8 mouse cellular contexts compared by ENCODE assay signal in the genomic region with DNA sequence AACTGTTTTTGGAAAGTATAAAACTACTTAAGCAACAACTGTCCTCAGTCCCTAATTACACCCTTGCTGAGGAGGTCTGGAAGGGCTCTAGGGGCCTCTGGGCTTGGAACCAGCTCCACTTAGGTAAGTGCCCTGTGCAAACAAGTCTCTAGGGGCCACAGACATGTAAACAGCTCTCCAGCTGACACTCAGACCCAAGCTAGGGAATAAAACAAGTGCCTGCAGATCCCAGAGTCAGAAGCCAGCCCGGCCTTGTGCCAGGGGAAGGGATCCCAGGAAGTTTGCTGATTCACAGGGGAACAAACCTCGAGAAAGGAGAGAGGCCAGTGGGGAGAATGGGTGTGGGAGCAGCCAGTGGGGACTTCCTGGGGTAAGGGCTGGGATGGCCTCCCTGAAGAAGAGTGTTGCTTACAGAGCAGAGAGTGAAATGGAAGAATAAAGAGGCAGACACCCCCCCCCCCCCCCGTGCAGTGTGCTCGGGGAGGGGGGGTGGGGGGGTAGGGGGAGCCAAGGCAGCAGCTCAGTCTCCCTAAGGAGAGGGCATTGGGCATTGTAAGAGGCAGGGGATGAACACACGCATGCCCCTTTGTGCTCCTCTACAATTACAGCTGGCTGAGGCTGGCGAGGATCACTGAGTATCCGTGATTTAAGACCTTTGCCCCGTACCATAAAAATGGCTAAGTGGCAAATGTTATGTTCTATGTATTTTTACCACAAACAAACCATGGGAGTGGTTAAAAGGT.
DNase-seq lines count a peak whose midpoint lies in the region; ATAC-seq lines count a peak whose summit lies in the region.
"Had no signal": no experiment of that assay in that cellular context is flagged by ENCODE, and none has a peak within 500 bp of the region (broad histone marks: within the 10 kb centered on the region; RNA-seq: fewer than 3 reads in every experiment).

No protein-coding gene starts in this region.

- no peaks in the 10 kb centered on the region for H3K36me3 ChIP-seq in kidney, embryonic 15.5 days
- no peaks in the 10 kb centered on the region for H3K36me3 ChIP-seq in heart, embryonic 15.5 days
- no peaks in the 10 kb centered on the region for H3K36me3 ChIP-seq in limb, embryonic 12.5 days
- no peaks in the 10 kb centered on the region for H3K36me3 ChIP-seq in neural tube, embryonic 15.5 days
- H3K36me3 ChIP-seq: liver, embryonic 15.5 days had no signal

- H3K9me3 ChIP-seq in kidney, embryonic 15.5 days (replicated peaks): no peaks in the 10 kb centered on the region
- no peaks in the 10 kb centered on the region for H3K9me3 ChIP-seq in heart, embryonic 15.5 days (replicated peaks)
- no peaks in the 10 kb centered on the region for H3K9me3 ChIP-seq in limb, embryonic 12.5 days
- no peaks in the 10 kb centered on the region for H3K9me3 ChIP-seq in neural tube, embryonic 15.5 days (replicated peaks)
- H3K9me3 ChIP-seq: liver, embryonic 15.5 days had no signal

- no peak overlapping the region for H3K4me2 ChIP-seq in kidney, embryonic 15.5 days
- no peak overlapping the region for H3K4me2 ChIP-seq in heart, embryonic 15.5 days
- H3K4me2 ChIP-seq in limb, embryonic 12.5 days: no peak overlapping the region
- no peak overlapping the region for H3K4me2 ChIP-seq in neural tube, embryonic 15.5 days
- H3K4me2 ChIP-seq: liver, embryonic 15.5 days had no signal

- peaks cover 21% of the 10 kb centered on the region; the same call in 1 of the 2 replicates for H3K4me1 ChIP-seq in kidney, embryonic 15.5 days
- H3K4me1 ChIP-seq in heart, embryonic 15.5 days (replicated peaks): peaks cover 23% of the 10 kb centered on the region
- peaks cover 20% of the 10 kb centered on the region for H3K4me1 ChIP-seq in limb, embryonic 12.5 days (replicated peaks)
- peaks cover 20% of the 10 kb centered on the region for H3K4me1 ChIP-seq in neural tube, embryonic 15.5 days

- WGBS in kidney, embryonic 15.5 days: 22% methylated on average over 7 of the region's 8 CpGs
- WGBS in heart, embryonic 15.5 days: 52% methylated on average over 7 of the region's 8 CpGs
- WGBS in limb, embryonic 12.5 days: 29% methylated on average over 7 of the region's 8 CpGs
- WGBS in neural tube, embryonic 15.5 days: 19% methylated on average over 6 of the region's 8 CpGs

- no peak overlapping the region for H3K27ac ChIP-seq in kidney, embryonic 15.5 days
- H3K27ac ChIP-seq in heart, embryonic 15.5 days: peak overlapping the region; percentile 48
- H3K27ac ChIP-seq in limb, embryonic 12.5 days: 0 out of 2 replicates have a peak overlapping the region, but pooled peaks have one; percentile 41
- H3K27ac ChIP-seq in neural tube, embryonic 15.5 days (replicated peaks): 0 out of 2 replicates have a peak overlapping the region, but pooled peaks have one; percentile 28
- H3K27ac ChIP-seq: liver, embryonic 15.5 days had no signal

- intact Hi-C loops in left cerebral cortex, postnatal 14 days (cut with DNase I): no loop called here

- no peak overlapping the region for H3K9ac ChIP-seq in kidney, embryonic 15.5 days
- H3K9ac ChIP-seq in heart, embryonic 15.5 days: no peak overlapping the region
- H3K9ac ChIP-seq in limb, embryonic 12.5 days (replicated peaks): 0 out of 2 replicates have a peak overlapping the region, but pooled peaks have one; percentile 23
- no peak overlapping the region for H3K9ac ChIP-seq in neural tube, embryonic 15.5 days (replicated peaks)
- H3K9ac ChIP-seq: liver, embryonic 15.5 days had no signal

- 0 out of 2 replicates have a peak, but pooled peaks have one; percentile 38 for ATAC-seq in kidney, embryonic 15.5 days (replicated peaks; ENCODE audit: low FRiP score)
- ATAC-seq in heart, embryonic 15.5 days (replicated peaks; ENCODE audit: insufficient number of reproducible peaks, insufficient read depth, low FRiP score, low read depth): no peak; the same call in 1 of the 2 replicates
- ATAC-seq in limb, embryonic 12.5 days (ENCODE audit: insufficient number of reproducible peaks, insufficient read depth, low FRiP score, low TSS enrichment, low read depth): no peak
- no peak; the same call in 1 of the 2 replicates for ATAC-seq in neural tube, embryonic 15.5 days (ENCODE audit: low FRiP score)

- H3K4me3 ChIP-seq in kidney, embryonic 15.5 days (replicated peaks): no peak overlapping the region
- H3K4me3 ChIP-seq in heart, embryonic 15.5 days: no peak overlapping the region
- H3K4me3 ChIP-seq in limb, embryonic 12.5 days (replicated peaks): no peak overlapping the region
- H3K4me3 ChIP-seq in neural tube, embryonic 15.5 days (replicated peaks): no peak overlapping the region
- H3K4me3 ChIP-seq: liver, embryonic 15.5 days had no signal

- H3K27me3 ChIP-seq in kidney, embryonic 15.5 days: no peaks in the 10 kb centered on the region
- no peaks in the 10 kb centered on the region for H3K27me3 ChIP-seq in heart, embryonic 15.5 days
- H3K27me3 ChIP-seq in limb, embryonic 12.5 days: no peaks in the 10 kb centered on the region
- no peaks in the 10 kb centered on the region for H3K27me3 ChIP-seq in neural tube, embryonic 15.5 days (replicated peaks)
- H3K27me3 ChIP-seq: liver, embryonic 15.5 days had no signal

- no peak for DNase-seq in kidney, adult 11 months
- DNase-seq in left cerebral cortex, postnatal 14 days (ENCODE audit: low spot score in 2 of 2): no peak
- DNase-seq in natural killer cell, adult 2 months (ENCODE audit: low spot score in 2 of 2): no peak
